Mouse (Mus musculus) kidney, adult 8-10 months (tissue): Measurements from ENCODE around the gene Kdsr.
A peak's percentile ranks its signal among the peaks of the same experiment; 100 is the strongest.

Experiments used
- DNase-seq, 2 experiments: peaks; one replicate each; pipeline ENCODE4 v3.0.0; 2022

The Kdsr gene

DNA sequence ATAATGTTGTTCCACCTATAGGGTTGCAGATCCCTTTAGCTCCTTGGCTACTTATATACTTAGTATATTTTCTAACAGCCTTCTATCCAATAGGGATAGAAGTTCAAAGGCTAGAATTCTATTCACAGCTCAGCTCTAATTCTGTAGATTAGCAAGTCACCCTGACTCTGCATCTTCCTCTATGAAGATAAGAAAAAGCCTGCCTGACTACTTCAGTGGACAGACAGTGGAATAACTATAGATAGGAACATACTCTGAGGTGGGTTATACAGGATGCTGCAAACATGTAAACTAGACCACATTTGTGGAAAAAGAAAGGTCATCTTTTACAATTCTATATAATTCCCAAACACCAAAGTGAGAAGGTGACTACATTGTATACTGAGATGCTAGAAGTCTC is 66.9 kb downstream of the Kdsr start:
- no peak for DNase-seq

DNA sequence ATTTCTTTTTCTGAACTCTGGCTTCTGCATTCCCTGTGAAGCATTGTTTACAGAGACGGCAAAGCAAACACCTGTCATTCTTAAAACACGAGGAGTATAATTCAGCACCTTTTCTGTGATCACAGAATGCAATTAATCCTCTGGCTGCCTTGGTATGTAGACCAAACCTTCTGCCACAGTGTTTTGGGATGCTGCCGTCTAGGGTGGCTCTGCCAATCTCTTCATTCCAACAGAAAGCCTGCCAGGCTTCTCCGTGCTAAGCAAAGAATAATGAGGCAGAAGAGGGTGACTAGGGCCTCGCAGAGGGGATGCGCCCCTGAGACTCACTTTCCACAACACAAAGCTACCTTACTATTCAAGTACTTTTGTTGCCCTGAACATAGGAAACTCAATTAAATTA is 68.6 kb downstream of the Kdsr start:
- DNase-seq, result no peak

- DNase-seq, result no peak
Measured at GRCm38 (mm10) chr1:106688161-106688516, 71.4 kb downstream of the Kdsr start.

DNA sequence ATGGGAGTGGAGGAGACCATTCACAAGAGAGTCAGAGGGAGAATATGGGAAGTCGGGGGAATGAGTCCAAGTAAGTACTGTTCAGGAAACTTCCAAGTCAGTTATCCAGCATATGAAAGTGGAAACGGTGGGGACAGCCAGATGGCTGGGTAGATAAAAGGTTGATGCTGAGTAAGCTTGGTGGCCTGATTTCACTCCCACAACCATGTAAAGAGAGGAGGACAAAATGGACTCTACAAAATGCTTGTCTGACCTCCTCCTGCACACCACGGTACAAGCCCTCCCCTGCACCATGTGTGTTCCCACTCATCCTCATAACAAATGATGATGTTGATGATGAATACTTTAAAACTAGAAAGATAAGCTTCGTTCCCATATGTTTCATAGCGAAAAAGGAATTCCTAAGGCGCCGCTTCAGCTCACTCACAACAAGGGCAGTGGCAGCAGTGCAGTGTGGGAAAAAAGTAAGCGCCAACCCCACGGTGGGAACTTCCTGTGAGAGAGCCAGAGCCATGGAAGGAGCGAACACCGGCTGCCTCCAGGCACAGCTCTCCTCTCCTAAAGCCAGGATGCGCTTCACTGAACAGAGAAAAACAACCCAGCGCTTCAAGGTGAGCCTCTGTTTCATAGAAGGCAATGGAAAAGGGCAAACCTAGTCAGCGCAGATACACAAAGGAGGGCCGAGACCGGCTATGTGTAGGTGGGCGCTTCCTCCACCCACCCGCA is 71.9 kb downstream of the Kdsr start:
- DNase-seq, result peak; percentile 68 to 78

GRCm38 (mm10) chr1:106685702-106686101 is 73.8 kb downstream of the Kdsr start:
- no peak for DNase-seq

DNA sequence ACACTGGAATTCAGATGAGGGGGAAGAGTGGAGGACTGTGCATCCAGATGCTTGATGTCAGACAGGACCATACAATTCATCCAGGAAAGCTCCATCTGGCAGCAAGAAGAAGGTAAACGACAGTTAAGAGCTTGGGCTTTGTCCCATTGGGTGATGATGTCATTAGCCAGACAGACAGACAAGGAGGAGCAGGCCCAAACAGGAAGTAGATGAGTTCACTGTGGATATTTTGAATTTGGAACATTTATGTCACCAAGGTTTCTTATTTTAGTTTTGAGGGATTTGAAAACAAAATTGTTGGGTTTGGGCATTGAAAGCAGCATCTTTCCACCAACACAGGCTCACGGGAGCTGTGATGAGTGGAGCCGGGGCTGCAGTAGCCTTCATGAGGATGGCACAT is 75.0 kb downstream of the Kdsr start:
- no peak for DNase-seq

GRCm38 (mm10) chr1:106682829-106683228 is 76.7 kb downstream of the Kdsr start:
- DNase-seq, result no peak

DNA sequence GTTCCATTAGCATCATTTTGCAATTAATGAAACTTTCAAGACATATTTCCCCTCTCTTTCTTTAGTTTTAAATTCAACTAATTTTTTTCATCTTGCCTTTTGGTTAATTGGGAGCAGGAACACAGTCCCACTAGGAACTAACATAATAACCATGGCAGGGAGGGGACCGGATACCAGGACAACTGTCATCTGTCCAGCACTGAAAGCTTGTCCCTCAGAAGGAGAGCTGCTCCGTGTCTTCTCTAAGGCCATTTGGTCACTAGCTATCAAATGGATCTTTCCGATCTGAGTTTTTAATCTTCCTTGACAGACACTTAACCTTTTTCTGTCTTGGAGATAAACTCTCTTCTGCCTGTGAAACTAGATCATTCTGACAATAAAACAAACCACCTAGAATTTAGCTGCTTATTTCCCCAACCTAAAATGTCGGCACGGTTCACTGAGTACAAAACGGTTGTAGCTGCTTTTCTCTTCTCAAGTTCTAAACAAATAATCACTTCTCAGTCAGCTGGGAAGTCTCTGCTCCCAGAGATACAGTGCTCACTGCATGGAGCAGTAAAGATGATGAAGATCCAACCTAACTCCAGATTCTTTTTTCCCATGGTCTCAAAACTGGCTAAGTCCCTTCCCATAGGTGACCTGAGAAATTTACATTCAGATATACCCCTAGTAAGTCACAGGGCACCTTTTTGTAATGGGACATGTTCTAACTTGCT is 79.6 kb downstream of the Kdsr start:
- no peak for DNase-seq

DNA sequence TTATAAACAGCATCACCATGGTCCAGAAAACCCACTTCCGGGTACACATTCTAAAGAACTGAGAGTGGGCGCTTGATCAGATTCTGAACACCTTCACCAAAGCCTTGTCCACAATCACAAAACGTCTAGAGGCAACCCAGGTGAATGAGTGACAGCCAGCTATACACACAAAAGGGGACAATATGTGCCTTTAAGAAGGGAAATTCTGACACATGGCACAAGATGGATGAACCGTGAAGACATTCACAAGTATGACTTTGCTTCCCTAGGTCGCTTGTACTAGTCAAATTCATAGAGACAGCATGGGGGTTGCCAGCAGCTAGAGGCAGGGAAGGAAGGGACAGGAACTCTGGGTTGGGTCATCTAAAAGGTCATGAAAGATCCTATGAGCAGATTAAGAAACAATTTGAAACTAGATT is 81.5 kb downstream of the Kdsr start:
- DNase-seq, result no peak
